12 mouse cellular contexts compared by ENCODE assay signal in genomic region chr9:59288685-59289410, GRCm38 (mm10). TPM values are rescaled to one million over a fixed set of nuclear protein-coding genes. Genes with fewer than 3 reads are reported as not detected.
A peak's percentile ranks its signal among the peaks of the same experiment; 100 is the strongest.
DNase-seq lines count a peak whose midpoint lies in the region; ATAC-seq and TF ChIP-seq lines count a peak whose summit lies in the region.
"Had no signal": no experiment of that assay in that cellular context is flagged by ENCODE, and none has a peak within 500 bp of the region (broad histone marks: within the 10 kb centered on the region; RNA-seq: fewer than 3 reads in every experiment).

No protein-coding gene starts in this region.

- H3K4me2 ChIP-seq in kidney, embryonic 14.5 days (replicated peaks; ENCODE audit: low read depth, low read length), result no peak overlapping the region
- no peak overlapping the region for H3K4me2 ChIP-seq in embryonic facial prominence, embryonic 15.5 days (replicated peaks)
- H3K4me2 ChIP-seq in liver, embryonic 13.5 days, result peak overlapping the region; percentile 44
- H3K4me2 ChIP-seq in intestine, postnatal 0 days (replicated peaks; ENCODE audit: low read depth), result no peak overlapping the region

- no peak for TF ChIP-seq CTCF in intestine, postnatal 0 days (IDR thresholded peaks at IDR 0.05; ENCODE audit: low read depth)

- no peak for ATAC-seq in kidney, embryonic 14.5 days (ENCODE audit: low FRiP score, low TSS enrichment)
- no peak for ATAC-seq in embryonic facial prominence, embryonic 15.5 days (ENCODE audit: insufficient number of reproducible peaks, low FRiP score, low TSS enrichment, low read depth)
- ATAC-seq in liver, embryonic 13.5 days (ENCODE audit: low read depth), result no peak
- no peak for ATAC-seq in intestine, postnatal 0 days
- ATAC-seq: forebrain, postnatal 0 days had no signal

- no peaks in the 10 kb centered on the region for H3K9me3 ChIP-seq in kidney, embryonic 14.5 days (ENCODE audit: control insufficient read depth, low read length)
- H3K9me3 ChIP-seq in embryonic facial prominence, embryonic 15.5 days (replicated peaks), result no peaks in the 10 kb centered on the region
- no peaks in the 10 kb centered on the region for H3K9me3 ChIP-seq in liver, embryonic 13.5 days (replicated peaks)
- no peaks in the 10 kb centered on the region for H3K9me3 ChIP-seq in intestine, postnatal 0 days (ENCODE audit: control insufficient read depth)

- WGBS in kidney, embryonic 14.5 days, result 67% methylated on average over 3 of the region's 3 CpGs
- WGBS in embryonic facial prominence, embryonic 15.5 days, result 36% methylated on average over 3 of the region's 3 CpGs
- 32% methylated on average over 3 of the region's 3 CpGs for WGBS in liver, embryonic 13.5 days (ENCODE audit: insufficient replicate concordance)
- WGBS in intestine, postnatal 0 days, result 89% methylated on average over 3 of the region's 3 CpGs

- 0 out of 2 replicates have a peak overlapping the region, but pooled peaks have one; percentile 6 for H3K27ac ChIP-seq in kidney, embryonic 14.5 days (ENCODE audit: low read depth, low read length)
- H3K27ac ChIP-seq in embryonic facial prominence, embryonic 15.5 days (replicated peaks), result peak overlapping the region; percentile 41
- H3K27ac ChIP-seq in liver, embryonic 13.5 days, result peak overlapping the region; percentile 58
- no peak overlapping the region for H3K27ac ChIP-seq in intestine, postnatal 0 days (ENCODE audit: low read depth, low read length)

- no peaks in the 10 kb centered on the region for H3K36me3 ChIP-seq in kidney, embryonic 14.5 days (ENCODE audit: control insufficient read depth, insufficient read depth, low read length)
- H3K36me3 ChIP-seq in embryonic facial prominence, embryonic 15.5 days, result no peaks in the 10 kb centered on the region
- no peaks in the 10 kb centered on the region for H3K36me3 ChIP-seq in liver, embryonic 13.5 days
- H3K36me3 ChIP-seq in intestine, postnatal 0 days (ENCODE audit: control insufficient read depth, insufficient read depth), result no peaks in the 10 kb centered on the region

- intact Hi-C loops in left cerebral cortex, postnatal 25 days (cut with DNase I), result no loop called here

- no peak overlapping the region for H3K9ac ChIP-seq in kidney, embryonic 14.5 days (ENCODE audit: low read depth, low read length)
- no peak overlapping the region for H3K9ac ChIP-seq in embryonic facial prominence, embryonic 15.5 days
- 0 out of 2 replicates have a peak overlapping the region, but pooled peaks have one; percentile 15 for H3K9ac ChIP-seq in liver, embryonic 13.5 days
- H3K9ac ChIP-seq in intestine, postnatal 0 days (ENCODE audit: low read depth, low read length), result no peak overlapping the region
- H3K9ac ChIP-seq: forebrain, postnatal 0 days had no signal

- H3K27me3 ChIP-seq in kidney, embryonic 14.5 days (ENCODE audit: control insufficient read depth, insufficient read depth, low read length), result no peaks in the 10 kb centered on the region
- H3K27me3 ChIP-seq in embryonic facial prominence, embryonic 15.5 days, result no peaks in the 10 kb centered on the region
- H3K27me3 ChIP-seq in liver, embryonic 13.5 days, result no peaks in the 10 kb centered on the region
- H3K27me3 ChIP-seq in intestine, postnatal 0 days (replicated peaks; ENCODE audit: control insufficient read depth, insufficient read depth, low read length), result no peaks in the 10 kb centered on the region

- H3K4me1 ChIP-seq in kidney, embryonic 14.5 days (ENCODE audit: control insufficient read depth, insufficient read depth, low read length), result peaks cover 6% of the 10 kb centered on the region; the same call in 1 of the 2 replicates
- H3K4me1 ChIP-seq in embryonic facial prominence, embryonic 15.5 days, result peaks cover 32% of the 10 kb centered on the region
- peaks cover 76% of the 10 kb centered on the region for H3K4me1 ChIP-seq in liver, embryonic 13.5 days (replicated peaks)
- no peaks in the 10 kb centered on the region for H3K4me1 ChIP-seq in intestine, postnatal 0 days (replicated peaks; ENCODE audit: control insufficient read depth, insufficient read depth, low read length)

- DNase-seq in kidney, adult 9 months, result no peak
- DNase-seq in adipocyte (ENCODE audit: low spot score), result peak; percentile 55
- no peak for DNase-seq in liver, embryonic 13.5 days
- no peak for DNase-seq in left cerebral cortex, postnatal 25 days (ENCODE audit: low spot score in 2 of 2)
- DNase-seq in urinary bladder, postnatal 36 days (ENCODE audit: low spot score in 2 of 2), result no peak
- DNase-seq: cerebellum, adult 18-20 months; forebrain, postnatal 0 days; kidney, adult 2 months; thymus, postnatal 36 days had no signal

- no peak overlapping the region for H3K4me3 ChIP-seq in kidney, embryonic 14.5 days (ENCODE audit: low read length)
- no peak overlapping the region for H3K4me3 ChIP-seq in embryonic facial prominence, embryonic 15.5 days (replicated peaks)
- H3K4me3 ChIP-seq in liver, embryonic 13.5 days (replicated peaks), result no peak overlapping the region
- H3K4me3 ChIP-seq in intestine, postnatal 0 days (ENCODE audit: low read depth, low read length), result no peak overlapping the region

RNA-seq across cellular contexts. Expression of gene Adpgk, which starts 2.5 kb away (rescaled TPM):
- polyA plus RNA-seq in kidney, embryonic 14.5 days (2014; fragmentation: Nextera tagmentation; extraction: Ambion mirVana), result 34.9 and 45.5 TPM in 2 replicates
- polyA plus RNA-seq in embryonic facial prominence, embryonic 15.5 days (2015; fragmentation: Nextera tagmentation; extraction: Ambion mirVana), result 41.2 and 45.7 TPM in 2 replicates
- 16.6 and 19.6 TPM in 2 replicates for polyA plus RNA-seq in liver, embryonic 13.5 days (2015; fragmentation: Nextera tagmentation; extraction: Ambion mirVana)
- 10 to 100 TPM; 14.9 to 17.2 TPM for total RNA-seq in left cerebral cortex, postnatal 25 days (2021)
- 8.0 and 8.4 TPM in 2 replicates for polyA plus RNA-seq in intestine, postnatal 0 days (2015; fragmentation: Nextera tagmentation; extraction: Ambion mirVana)
